Mouse (Mus musculus) bone marrow macrophage, adult 2 months (primary cell): Measurements from ENCODE around the gene Gm28051.
A peak's percentile ranks its signal among the peaks of the same experiment; 100 is the strongest.

Source experiments
- CTCF ChIP-seq: IDR thresholded peaks from 2 replicates; pipeline ENCODE4 v1.5.1; 2012; ENCODE audit warnings: low read depth, mild to moderate bottlenecking, low read length, moderate library complexity
- POLR2A ChIP-seq: IDR thresholded peaks from 2 replicates; pipeline ENCODE4 v1.6.1; 2012; ENCODE audit warnings: mild to moderate bottlenecking, low read depth, low read length, borderline replicate concordance

DNA sequence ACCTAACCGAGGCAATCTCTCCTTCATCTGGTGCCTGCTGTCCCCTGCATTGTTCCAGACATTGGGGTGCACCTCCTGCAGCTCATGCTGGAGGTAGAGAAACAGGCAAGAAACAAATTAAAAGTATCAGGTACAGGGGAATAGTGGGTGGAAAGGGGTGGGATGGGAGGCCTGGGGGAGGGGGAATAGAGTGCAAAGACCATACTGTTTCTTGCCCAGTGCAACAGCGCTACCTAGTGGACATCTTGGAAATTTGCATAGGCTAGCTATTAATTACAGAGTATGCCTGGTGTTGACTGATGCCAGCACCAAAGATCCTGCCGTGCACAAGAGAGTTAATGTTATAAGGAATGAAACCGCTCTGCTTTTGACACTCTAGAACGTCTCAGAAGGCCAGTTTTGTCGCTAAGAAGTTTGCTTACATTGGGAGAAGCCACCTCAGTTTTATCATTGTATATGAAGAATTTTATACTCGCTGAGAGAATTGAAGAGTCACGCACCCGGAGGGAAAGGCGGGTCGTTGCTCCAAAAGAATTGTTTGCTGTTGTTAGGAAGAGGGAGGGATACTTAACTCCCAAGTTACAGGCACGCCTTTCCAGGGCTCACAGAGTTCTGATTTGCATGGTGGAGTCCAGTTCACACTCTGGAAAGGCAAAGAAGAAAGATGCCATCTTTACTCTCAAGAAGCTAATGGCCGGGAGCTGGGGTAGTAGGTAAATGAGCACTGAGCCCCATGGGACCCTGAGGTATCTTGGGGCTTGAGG is 37.8 kb downstream of the Gm28051 start:
- TF ChIP-seq CTCF = peak; percentile 96
- no peak for TF ChIP-seq POLR2A
